Mouse (Mus musculus): ENCODE data around the gene Acox3.

- no peak for TF ChIP-seq CTCF (IDR thresholded peaks at IDR 0.05; ENCODE audit: borderline replicate concordance, extremely low read depth, insufficient read depth, insufficient read length)
- no peak for TF ChIP-seq POLR2A (IDR thresholded peaks at IDR 0.05; ENCODE audit: borderline replicate concordance, extremely low read depth, insufficient read depth, insufficient read length, poor library complexity, severe bottlenecking)
Measured at GRCm38 (mm10) chr5:35616943-35617342, 34.1 kb downstream of the Acox3 start.

Measured in brain, embryonic 14.5 days (tissue).